Mouse (Mus musculus): ENCODE measurements around the gene Cldn14.

DNA sequence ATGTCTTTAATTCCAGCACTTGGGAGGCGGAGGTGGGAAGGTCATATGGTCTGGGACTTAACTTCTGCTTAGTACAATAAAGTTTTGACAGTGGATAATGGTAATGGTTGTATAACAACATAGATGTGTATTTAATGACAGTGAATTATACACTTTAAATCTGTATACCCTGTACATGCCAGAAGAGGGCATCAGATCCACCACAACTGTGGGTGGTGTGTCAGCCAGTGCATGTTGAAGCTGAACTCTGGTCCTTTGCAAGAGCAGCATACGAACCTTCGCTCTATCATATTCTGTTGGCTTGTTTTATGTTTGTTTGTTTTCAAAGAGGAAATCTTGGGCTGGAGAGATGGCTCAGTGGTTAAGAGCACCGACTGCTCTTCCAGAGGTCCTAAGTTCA, 61.2 kb downstream of the Cldn14 start:
- TF ChIP-seq POLR2A (IDR thresholded peaks at IDR 0.05; ENCODE audit: extremely low read depth, insufficient read depth, low read length), result no peak
- no peak for TF ChIP-seq CTCF (IDR thresholded peaks at IDR 0.05; ENCODE audit: extremely low read depth, insufficient read depth, low read length)

Measured in cortical plate, adult 2 months (tissue).